Mouse (Mus musculus): ENCODE results near the gene Ncoa6. TPM values are rescaled to one million over a fixed set of nuclear protein-coding genes. Genes with fewer than 3 reads are reported as not detected.
A peak's percentile ranks its signal among the peaks of the same experiment; 100 is the strongest.
"Not testable (repeated sequence)": the region's sequence is repeated elsewhere in the genome, so short reads cannot be mapped to it uniquely, and the experiment has no call there.

The Ncoa6 gene
- polyA plus RNA-seq, 1 experiment = 93.0 TPM

GRCm38 (mm10) chr2:155472671-155473569 is 774 bp downstream of the Ncoa6 start:
- no peaks in the 10 kb centered on the region for H3K27me3 ChIP-seq (ENCODE audit: control insufficient read depth, insufficient read depth, low read length)
- no peaks in the 10 kb centered on the region for H3K36me3 ChIP-seq (ENCODE audit: control insufficient read depth, insufficient read depth, low read length)
- H3K4me1 ChIP-seq (ENCODE audit: control insufficient read depth, insufficient read depth, low read length) = peaks cover 6% of the 10 kb centered on the region
- peak overlapping the region; percentile 95 for H3K4me3 ChIP-seq (ENCODE audit: control insufficient read depth, low read depth, low read length)
- H3K27ac ChIP-seq (ENCODE audit: control insufficient read depth, insufficient read depth, low read depth, low read length) = peak overlapping the region; percentile 90
- no peak for TF ChIP-seq POLR2A (IDR thresholded peaks at IDR 0.05; ENCODE audit: control insufficient read depth, low read depth, low read length)
- TF ChIP-seq CTCF (IDR thresholded peaks at IDR 0.05; ENCODE audit: control insufficient read depth, insufficient read depth, insufficient replicate concordance, low read depth, low read length) = no peak

DNA sequence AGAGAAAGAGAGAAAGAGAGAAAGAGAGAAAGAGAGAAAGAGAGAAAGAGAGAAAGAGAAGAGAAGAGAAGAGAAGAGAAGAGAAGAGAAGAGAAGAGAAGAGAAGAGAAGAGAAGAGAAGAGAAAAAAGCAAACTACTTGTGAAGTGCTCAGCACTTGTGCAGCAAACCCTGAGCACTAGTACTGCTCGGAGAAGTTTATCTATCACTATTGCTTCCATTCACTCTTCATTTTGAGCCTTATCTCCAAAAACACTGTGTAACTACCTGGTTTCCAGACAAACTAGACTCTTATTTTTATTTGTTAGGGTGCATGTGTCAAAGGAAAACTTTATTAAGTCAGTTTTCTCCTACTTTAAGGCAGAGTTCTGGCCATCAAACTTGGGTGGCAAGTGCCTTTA is 6.8 kb downstream of the Ncoa6 start:
- Histone ChIP-seq H3K4me1 (ENCODE audit: control insufficient read depth, insufficient read depth, low read length) (no peaks in the 10 kb centered on the region), H3K36me3 (ENCODE audit: control insufficient read depth, insufficient read depth, low read length) (no peaks in the 10 kb centered on the region), H3K27ac (ENCODE audit: control insufficient read depth, insufficient read depth, low read depth, low read length) (no peak overlapping the region), H3K27me3 (ENCODE audit: control insufficient read depth, insufficient read depth, low read length) (no peaks in the 10 kb centered on the region), H3K4me3 (ENCODE audit: control insufficient read depth, low read depth, low read length) (no peak overlapping the region)
- TF ChIP-seq POLR2A (IDR thresholded peaks at IDR 0.05; ENCODE audit: control insufficient read depth, low read depth, low read length) = no peak
- TF ChIP-seq CTCF (IDR thresholded peaks at IDR 0.05; ENCODE audit: control insufficient read depth, insufficient read depth, insufficient replicate concordance, low read depth, low read length) = no peak

DNA sequence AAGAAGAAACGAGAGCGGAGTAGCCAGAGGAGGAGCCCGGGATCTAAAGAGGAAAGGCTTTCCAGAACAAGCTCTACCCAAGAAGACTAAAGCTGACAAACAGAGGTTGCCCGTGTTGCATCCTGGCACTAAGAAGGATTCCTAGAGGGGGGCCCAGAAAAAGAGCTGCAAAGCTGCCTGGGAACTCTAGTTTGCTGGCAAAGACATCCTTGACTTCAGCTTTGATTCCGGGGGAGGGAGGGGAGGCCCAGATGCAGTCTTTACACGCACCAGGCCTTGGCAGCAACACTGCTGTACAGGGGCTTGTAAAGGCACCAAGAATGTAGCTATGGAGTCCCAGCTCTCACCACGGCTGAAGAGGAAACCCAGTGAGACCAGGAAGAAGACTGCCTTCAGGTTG is 20.1 kb downstream of the Ncoa6 start:
- no peak overlapping the region for H3K4me3 ChIP-seq (ENCODE audit: control insufficient read depth, low read depth, low read length)
- H3K4me1 ChIP-seq (ENCODE audit: control insufficient read depth, insufficient read depth, low read length) = no peaks in the 10 kb centered on the region
- no peak overlapping the region for H3K27ac ChIP-seq (ENCODE audit: control insufficient read depth, insufficient read depth, low read depth, low read length)
- no peak for TF ChIP-seq CTCF (IDR thresholded peaks at IDR 0.05; ENCODE audit: control insufficient read depth, insufficient read depth, insufficient replicate concordance, low read depth, low read length)
- H3K36me3 ChIP-seq (ENCODE audit: control insufficient read depth, insufficient read depth, low read length) = no peaks in the 10 kb centered on the region
- no peaks in the 10 kb centered on the region for H3K27me3 ChIP-seq (ENCODE audit: control insufficient read depth, insufficient read depth, low read length)

DNA sequence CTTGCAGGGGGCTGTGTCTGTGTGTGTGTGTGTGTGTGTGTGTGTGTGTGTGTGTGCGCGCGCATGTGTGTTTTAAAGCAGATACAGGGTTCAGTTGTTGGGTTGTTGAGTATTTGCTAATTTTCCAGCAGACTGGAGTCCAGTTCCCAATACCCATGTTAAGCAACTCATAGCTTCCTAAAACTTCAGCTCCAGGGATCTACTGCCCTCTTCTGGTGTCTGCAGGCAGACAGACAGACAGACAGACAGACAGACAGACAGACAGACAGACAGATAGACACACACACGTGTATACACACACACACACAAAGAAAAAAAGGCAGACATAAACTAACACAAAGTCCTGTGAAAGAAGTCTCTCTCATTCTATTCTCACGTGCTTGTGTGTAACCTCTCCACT is 22.4 kb downstream of the Ncoa6 start:
- Histone ChIP-seq H3K4me3 (ENCODE audit: control insufficient read depth, low read depth, low read length) (no peak overlapping the region), H3K4me1 (ENCODE audit: control insufficient read depth, insufficient read depth, low read length) (no peaks in the 10 kb centered on the region), H3K36me3 (ENCODE audit: control insufficient read depth, insufficient read depth, low read length) (no peaks in the 10 kb centered on the region), H3K27me3 (ENCODE audit: control insufficient read depth, insufficient read depth, low read length) (no peaks in the 10 kb centered on the region), H3K27ac (ENCODE audit: control insufficient read depth, insufficient read depth, low read depth, low read length) (no peak overlapping the region)
- TF ChIP-seq POLR2A (IDR thresholded peaks at IDR 0.05; ENCODE audit: control insufficient read depth, low read depth, low read length) = no peak
- TF ChIP-seq CTCF (IDR thresholded peaks at IDR 0.05; ENCODE audit: control insufficient read depth, insufficient read depth, insufficient replicate concordance, low read depth, low read length) = no peak

GRCm38 (mm10) chr2:155447906-155448305 is 25.8 kb downstream of the Ncoa6 start:
- not testable (repeated sequence) for H3K27me3 ChIP-seq (ENCODE audit: control insufficient read depth, insufficient read depth, low read length); H3K4me3 ChIP-seq (ENCODE audit: control insufficient read depth, low read depth, low read length); H3K36me3 ChIP-seq (ENCODE audit: control insufficient read depth, insufficient read depth, low read length); H3K4me1 ChIP-seq (ENCODE audit: control insufficient read depth, insufficient read depth, low read length); H3K27ac ChIP-seq (ENCODE audit: control insufficient read depth, insufficient read depth, low read depth, low read length)

- no peak for TF ChIP-seq CTCF (IDR thresholded peaks at IDR 0.05; ENCODE audit: control insufficient read depth, insufficient read depth, insufficient replicate concordance, low read depth, low read length)
- TF ChIP-seq POLR2A (IDR thresholded peaks at IDR 0.05; ENCODE audit: control insufficient read depth, low read depth, low read length) = no peak
- H3K4me3 ChIP-seq (ENCODE audit: control insufficient read depth, low read depth, low read length) = no peak overlapping the region
Measured at GRCm38 (mm10) chr2:155443446-155443845, 30.2 kb downstream of the Ncoa6 start.

GRCm38 (mm10) chr2:155442916-155443315 is 30.8 kb downstream of the Ncoa6 start:
- no peaks in the 10 kb centered on the region for H3K27me3 ChIP-seq (ENCODE audit: control insufficient read depth, insufficient read depth, low read length)
- peaks cover 2% of the 10 kb centered on the region; the same call in 1 of the 2 replicates for H3K36me3 ChIP-seq (ENCODE audit: control insufficient read depth, insufficient read depth, low read length)
- H3K27ac ChIP-seq (ENCODE audit: control insufficient read depth, insufficient read depth, low read depth, low read length) = no peak overlapping the region
- H3K4me1 ChIP-seq (ENCODE audit: control insufficient read depth, insufficient read depth, low read length) = no peaks in the 10 kb centered on the region
- TF ChIP-seq CTCF (IDR thresholded peaks at IDR 0.05; ENCODE audit: control insufficient read depth, insufficient read depth, insufficient replicate concordance, low read depth, low read length) (no peak), POLR2A (IDR thresholded peaks at IDR 0.05; ENCODE audit: control insufficient read depth, low read depth, low read length) (no peak)
- H3K4me3 ChIP-seq (ENCODE audit: control insufficient read depth, low read depth, low read length) = no peak overlapping the region

More at GRCm38 (mm10) chr2:155443446-155443845, 30.2 kb downstream of the Ncoa6 start:
- no peaks in the 10 kb centered on the region for H3K27me3 ChIP-seq (ENCODE audit: control insufficient read depth, insufficient read depth, low read length)
- H3K36me3 ChIP-seq (ENCODE audit: control insufficient read depth, insufficient read depth, low read length) = peaks cover 2% of the 10 kb centered on the region; the same call in 1 of the 2 replicates
- H3K27ac ChIP-seq (ENCODE audit: control insufficient read depth, insufficient read depth, low read depth, low read length) = no peak overlapping the region; the same call in 1 of the 2 replicates
- no peaks in the 10 kb centered on the region for H3K4me1 ChIP-seq (ENCODE audit: control insufficient read depth, insufficient read depth, low read length)
